Comparison of ENCODE assay signal across 8 mouse cellular contexts in the genomic region with DNA sequence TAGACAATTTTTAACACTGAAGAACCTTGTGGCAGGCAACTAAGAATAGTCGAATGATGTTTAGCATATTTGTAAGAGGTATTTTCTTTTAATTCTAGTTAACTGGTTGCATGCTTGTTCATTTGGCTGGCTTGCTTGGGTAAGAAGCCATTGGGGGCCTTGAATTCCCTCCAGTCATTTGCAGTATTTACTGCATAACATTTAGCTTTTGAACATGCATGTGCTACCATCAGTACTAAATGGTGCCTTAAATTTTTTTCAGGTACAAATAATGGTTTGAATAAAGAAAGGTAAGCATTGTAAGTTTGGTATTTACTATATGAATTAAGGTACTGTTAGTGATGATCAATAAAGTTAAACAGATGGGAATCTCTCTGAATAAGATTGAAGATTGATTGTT. TPM values are rescaled to one million over a fixed set of nuclear protein-coding genes. Genes with fewer than 3 reads are reported as not detected.
DNase-seq lines count a peak whose midpoint lies in the region; ATAC-seq and TF ChIP-seq lines count a peak whose summit lies in the region.

No protein-coding gene starts in this region.

- DNase-seq in gastrocnemius, adult 2 months: no peak
- DNase-seq in gastrocnemius, postnatal 4 days (ENCODE audit: low spot score in 2 of 2): no peak
- DNase-seq in ES-E14 (ENCODE audit: low read depth, low spot score): peak; percentile 6
- DNase-seq in liver, postnatal 0 days: no peak
- no peak for DNase-seq in right cerebral cortex, postnatal 10 days (ENCODE audit: low spot score in 2 of 2)
- DNase-seq in spleen, postnatal 36 days (ENCODE audit: low spot score in 2 of 2): no peak
- DNase-seq in spleen, adult 12 weeks (ENCODE audit: low spot score): no peak

- ATAC-seq in heart, embryonic 16.5 days (replicated peaks; ENCODE audit: extremely low read depth, insufficient read depth, low FRiP score): no peak
- ATAC-seq in liver, postnatal 0 days: no peak

- H3K9me3 ChIP-seq in ES-E14 (ENCODE audit: control insufficient read depth, insufficient read depth, low read depth, low read length): no peaks in the 10 kb centered on the region
- no peaks in the 10 kb centered on the region for H3K9me3 ChIP-seq in heart, embryonic 16.5 days (replicated peaks; ENCODE audit: control insufficient read depth, low read length)
- H3K9me3 ChIP-seq in liver, postnatal 0 days (ENCODE audit: low read length): no peaks in the 10 kb centered on the region

- peak overlapping the region; percentile 91 for H3K4me2 ChIP-seq in heart, embryonic 16.5 days (ENCODE audit: low read depth, low read length)
- H3K4me2 ChIP-seq in liver, postnatal 0 days (ENCODE audit: low read depth, low read length): peak overlapping the region; percentile 92

- H3K36me3 ChIP-seq in ES-E14 (ENCODE audit: control insufficient read depth, insufficient read depth, low read length, poor library complexity, severe bottlenecking): peaks cover 32% of the 10 kb centered on the region
- H3K36me3 ChIP-seq in heart, embryonic 16.5 days (ENCODE audit: control insufficient read depth, insufficient read depth): peaks cover 36% of the 10 kb centered on the region
- peaks cover 41% of the 10 kb centered on the region for H3K36me3 ChIP-seq in liver, postnatal 0 days (replicated peaks; ENCODE audit: insufficient read depth, low read length)

- peak overlapping the region; percentile 97; the same call in 1 of the 2 replicates for H3K9ac ChIP-seq in ES-E14 (ENCODE audit: insufficient read depth, low read depth, low read length, poor library complexity, severe bottlenecking)
- H3K9ac ChIP-seq in heart, embryonic 16.5 days (ENCODE audit: low read length): peak overlapping the region; percentile 90
- H3K9ac ChIP-seq in liver, postnatal 0 days (replicated peaks): peak overlapping the region; percentile 82

- WGBS in heart, embryonic 16.5 days: 5% methylated on average over 1 of the region's 1 CpGs
- 0% methylated on average over 1 of the region's 1 CpGs for WGBS in liver, postnatal 0 days (ENCODE audit: insufficient replicate concordance)

- TF ChIP-seq CTCF in gastrocnemius, adult 2 months (IDR thresholded peaks at IDR 0.05): no peak
- TF ChIP-seq CTCF in liver, postnatal 0 days (IDR thresholded peaks at IDR 0.05; ENCODE audit: low read depth): no peak

- H3K4me1 ChIP-seq in ES-E14 (ENCODE audit: control insufficient read depth in 2 of 2, insufficient read depth in 2 of 2, low read length in 2 of 2, poor library complexity in 1 of 2): peaks cover 0 to 2% of the 10 kb centered on the region in 2 experiments; a peak in 1 of 4 replicates
- H3K4me1 ChIP-seq in heart, embryonic 16.5 days (ENCODE audit: control insufficient read depth, insufficient read depth, low read length): peaks cover 22% of the 10 kb centered on the region
- peaks cover 18% of the 10 kb centered on the region for H3K4me1 ChIP-seq in liver, postnatal 0 days (ENCODE audit: insufficient read depth)

- peak overlapping the region; percentile 92 for H3K4me3 ChIP-seq in gastrocnemius, adult 2 months
- peak overlapping the region; percentile 67 to 88 for H3K4me3 ChIP-seq in ES-E14 (ENCODE audit: insufficient read depth in 1 of 2, low read depth in 1 of 2, low read length in 2 of 2, poor library complexity in 1 of 2, severe bottlenecking in 1 of 2)
- peak overlapping the region; percentile 74 for H3K4me3 ChIP-seq in heart, embryonic 16.5 days (ENCODE audit: low read length)
- peak overlapping the region; percentile 81 for H3K4me3 ChIP-seq in liver, postnatal 0 days (ENCODE audit: low read depth, low read length)

- TF ChIP-seq EP300 in liver, postnatal 0 days (IDR thresholded peaks at IDR 0.05; ENCODE audit: low read depth): no peak

- in situ Hi-C loops in ES-E14 (cut with MboI; ENCODE audit: low sequenced_read_pairs in 2 of 2, unreplicated experiment in 2 of 2): no loop called here

- intact Hi-C loops in gastrocnemius, adult 2 months (cut with DNase I): loop anchor here (5.0 kb wide), 4 partner anchors 35 to 245 kb away; partner anchors contain the start of genes Cenpl, Dars2, Rabgap1l and Rc3h1

- H3K27ac ChIP-seq in gastrocnemius, adult 2 months: peak overlapping the region; percentile 92; the same call in 1 of the 2 replicates
- H3K27ac ChIP-seq in ES-E14 (ENCODE audit: insufficient read depth, low read depth, low read length, poor library complexity, severe bottlenecking): peak overlapping the region; percentile 97; the same call in 1 of the 2 replicates
- peak overlapping the region; percentile 88 for H3K27ac ChIP-seq in heart, embryonic 16.5 days (ENCODE audit: low read length)
- peak overlapping the region; percentile 95 for H3K27ac ChIP-seq in liver, postnatal 0 days (ENCODE audit: low read depth)

- no peaks in the 10 kb centered on the region for H3K27me3 ChIP-seq in heart, embryonic 16.5 days (ENCODE audit: control insufficient read depth, insufficient read depth, low read length)
- H3K27me3 ChIP-seq in liver, postnatal 0 days (ENCODE audit: insufficient read depth, low read length): no peaks in the 10 kb centered on the region

TF ChIP-seq in ES-E14, 5 proteins besides CTCF, POLR2A, EP300 and RAD21:
- no peak for TF ChIP-seq ZC3H11A (IDR thresholded peaks at IDR 0.05; ENCODE audit: borderline replicate concordance, low read depth, low read length)
- TF ChIP-seq ZNF384 (IDR thresholded peaks at IDR 0.05; ENCODE audit: low read depth, low read length): no peak
- no peak for TF ChIP-seq HCFC1 (IDR thresholded peaks at IDR 0.05; ENCODE audit: borderline replicate concordance, insufficient read depth, low read length)
- TF ChIP-seq MAFK (IDR thresholded peaks at IDR 0.05; ENCODE audit: insufficient read depth, low read depth, low read length): no peak
- TF ChIP-seq CHD2 (IDR thresholded peaks at IDR 0.05; ENCODE audit: low read depth, low read length): no peak
TF ChIP-seq in ES-E14: peak in this region for 0.

RNA-seq across cellular contexts. Expression of gene Zbtb37, which starts 2.4 kb away (rescaled TPM):
- total RNA-seq in gastrocnemius, adult 2 months (2021): 1 to 10 TPM; 6.2 to 6.6 TPM
- 10 to 100 TPM; 14.2 to 15.6 TPM for total RNA-seq in gastrocnemius, postnatal 4 days (2021)
- 10.7 and 13.0 TPM in 2 replicates for total RNA-seq in ES-E14 (2012; rRNA removed)
- 6.5 and 7.9 TPM in 2 replicates for polyA plus RNA-seq in heart, embryonic 16.5 days (2015; fragmentation: Nextera tagmentation; extraction: Ambion mirVana)
- 2.0 and 2.3 TPM in 2 replicates for polyA plus RNA-seq in liver, postnatal 0 days (2015; fragmentation: Nextera tagmentation; extraction: Ambion mirVana)

RNA-seq across cellular contexts. Expression of gene Dars2, which starts 33.4 kb away (rescaled TPM):
- total RNA-seq in gastrocnemius, adult 2 months (2021): 10 to 100 TPM in 1 of 2 experiments, 1 to 10 TPM in 1; 7.6 to 15.5 TPM
- 10 to 100 TPM; 13.9 to 15.3 TPM for total RNA-seq in gastrocnemius, postnatal 4 days (2021)
- 38.7 and 39.8 TPM in 2 replicates for total RNA-seq in ES-E14 (2012; rRNA removed)
- 29.3 and 30.9 TPM in 2 replicates for polyA plus RNA-seq in heart, embryonic 16.5 days (2015; fragmentation: Nextera tagmentation; extraction: Ambion mirVana)
- 13.8 and 16.2 TPM in 2 replicates for polyA plus RNA-seq in liver, postnatal 0 days (2015; fragmentation: Nextera tagmentation; extraction: Ambion mirVana)

RNA-seq across cellular contexts. Expression of gene Cenpl, which starts 33.5 kb away (rescaled TPM):
- total RNA-seq in gastrocnemius, adult 2 months (2021): under 1 TPM; 0.41 to 0.50 TPM
- total RNA-seq in gastrocnemius, postnatal 4 days (2021): 1 to 10 TPM; 4.9 to 5.2 TPM
- 5.1 and 6.2 TPM in 2 replicates for total RNA-seq in ES-E14 (2012; rRNA removed)
- polyA plus RNA-seq in heart, embryonic 16.5 days (2015; fragmentation: Nextera tagmentation; extraction: Ambion mirVana): 21.0 and 22.9 TPM in 2 replicates
- 19.5 and 20.2 TPM in 2 replicates for polyA plus RNA-seq in liver, postnatal 0 days (2015; fragmentation: Nextera tagmentation; extraction: Ambion mirVana)

RNA-seq across cellular contexts. Expression of gene Serpinc1, which starts 58.6 kb away (rescaled TPM):
- total RNA-seq in gastrocnemius, adult 2 months (2021): under 1 TPM in 1 of 2 experiments, not detected in 1; 0.64 TPM
- 1 to 10 TPM; 1.2 to 3.9 TPM for total RNA-seq in gastrocnemius, postnatal 4 days (2021)
- total RNA-seq in ES-E14 (2012; rRNA removed): 0.89 and 1.4 TPM in 2 replicates
- polyA plus RNA-seq in heart, embryonic 16.5 days (2015; fragmentation: Nextera tagmentation; extraction: Ambion mirVana): 2.0 and 2.2 TPM in 2 replicates
- polyA plus RNA-seq in liver, postnatal 0 days (2015; fragmentation: Nextera tagmentation; extraction: Ambion mirVana): 3,100 and 3,165 TPM in 2 replicates
